Mouse (Mus musculus) NIH3T3 (cell line): ENCODE measurements around the gene Fdxr.
A peak's percentile ranks its signal among the peaks of the same experiment; 100 is the strongest.

Experiments
- DNase-seq: peaks from one replicate; pipeline ENCODE4 v3.0.0-alpha.2; 2012; ENCODE audit warnings: low read depth

Gene Fdxr

GRCm38 (mm10) chr11:115289885-115290284 is 13.0 kb upstream of the Fdxr start:
- no peak for DNase-seq

- DNase-seq = no peak
These were observed 11.5 kb upstream of the Fdxr start for GRCm38 (mm10) chr11:115288305-115288704.

GRCm38 (mm10) chr11:115287386-115287785 is 10.5 kb upstream of the Fdxr start:
- DNase-seq = peak; percentile 54

GRCm38 (mm10) chr11:115286201-115286993 is 9.5 kb upstream of the Fdxr start:
- no peak for DNase-seq

GRCm38 (mm10) chr11:115285282-115285681 is 8.4 kb upstream of the Fdxr start:
- no peak for DNase-seq

GRCm38 (mm10) chr11:115283891-115284620 is 7.2 kb upstream of the Fdxr start:
- DNase-seq = no peak

- DNase-seq = peak; percentile 37
These were observed 6.6 kb upstream of the Fdxr start for GRCm38 (mm10) chr11:115283486-115283765.

GRCm38 (mm10) chr11:115282723-115283485 is 6.1 kb upstream of the Fdxr start:
- peak; percentile 22 for DNase-seq

GRCm38 (mm10) chr11:115282295-115282694 is 5.4 kb upstream of the Fdxr start:
- DNase-seq = peak; percentile 17

GRCm38 (mm10) chr11:115279726-115280125 is 2.9 kb upstream of the Fdxr start:
- peak; percentile 24 for DNase-seq

GRCm38 (mm10) chr11:115278176-115278575 is 1.3 kb upstream of the Fdxr start:
- no peak for DNase-seq

- DNase-seq = no peak
These were observed 740 bp upstream of the Fdxr start for GRCm38 (mm10) chr11:115277604-115277975.

GRCm38 (mm10) chr11:115275954-115276353 is 896 bp downstream of the Fdxr start:
- no peak for DNase-seq

- peak; percentile 28 for DNase-seq
These were observed 1.3 kb downstream of the Fdxr start for GRCm38 (mm10) chr11:115275509-115275908.

- no peak for DNase-seq
These were observed 2.1 kb downstream of the Fdxr start for GRCm38 (mm10) chr11:115274771-115275170.

- peak; percentile 74 for DNase-seq
These were observed 2.7 kb downstream of the Fdxr start for GRCm38 (mm10) chr11:115274178-115274577.

- no peak for DNase-seq
These were observed 3.1 kb downstream of the Fdxr start for GRCm38 (mm10) chr11:115273735-115274134.

- DNase-seq = no peak
These were observed 3.9 kb downstream of the Fdxr start for GRCm38 (mm10) chr11:115272894-115273498.

- DNase-seq = no peak
These were observed 5.4 kb downstream of the Fdxr start for GRCm38 (mm10) chr11:115271481-115271880.

GRCm38 (mm10) chr11:115271052-115271451 is 5.8 kb downstream of the Fdxr start:
- DNase-seq = no peak

- DNase-seq = peak; percentile 86
These were observed 6.5 kb downstream of the Fdxr start for GRCm38 (mm10) chr11:115270148-115270861.
